Mouse (Mus musculus): ENCODE measurements around the gene Kcnb1. TPM values are rescaled to one million over a fixed set of nuclear protein-coding genes. Genes with fewer than 3 reads are reported as not detected.

The Kcnb1 gene
- polyA plus RNA-seq, 2 experiments = 0.03 to 0.15 TPM

DNA sequence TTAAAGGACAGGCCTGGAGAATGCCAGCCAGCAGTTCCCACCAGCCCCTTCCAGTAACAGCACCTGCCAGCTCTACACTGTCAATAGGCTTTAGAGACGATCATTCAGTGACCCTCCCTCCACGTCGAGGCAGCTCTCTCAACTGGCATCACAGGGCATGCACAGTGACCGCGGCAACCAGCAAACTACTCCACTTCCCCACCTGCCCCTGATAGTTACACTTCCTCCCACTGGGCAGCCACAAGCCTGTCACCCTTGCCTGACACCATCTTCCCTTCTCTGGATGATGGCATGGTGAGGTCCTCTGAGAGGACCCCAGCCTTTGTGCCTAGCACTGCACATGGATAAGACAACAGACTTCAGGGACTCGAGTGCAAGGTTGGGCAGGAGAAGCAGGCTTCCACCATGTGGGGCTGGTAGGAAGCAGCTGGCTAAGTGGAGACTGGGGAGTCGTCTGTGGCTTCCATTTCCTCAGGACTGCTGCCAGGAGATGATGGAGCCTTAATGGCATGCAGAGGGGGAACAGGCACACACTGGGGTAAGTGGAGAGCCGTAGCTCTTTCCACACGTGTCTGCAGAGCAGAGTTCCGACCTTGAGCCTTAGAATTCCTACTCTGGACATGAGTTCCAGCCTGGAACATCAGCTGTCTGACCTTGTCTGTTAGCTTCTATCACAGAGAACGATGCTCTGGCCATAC is 22.3 kb downstream of the Kcnb1 start:
- Histone ChIP-seq H3K27ac (no peak overlapping the region), H3K4me1 (replicated peaks; ENCODE audit: control insufficient read depth in 2 of 2, insufficient read depth in 2 of 2, low read length in 1 of 2) (0 out of 4 replicates have a peak, but pooled peaks cover 0 to 3% of the 10 kb centered on the region in 2 experiments), H3K36me3 (replicated peaks; ENCODE audit: control insufficient read depth, insufficient read depth, low read depth) (no peaks in the 10 kb centered on the region), H3K9me3 (ENCODE audit: control insufficient read depth, low read length) (no peaks in the 10 kb centered on the region), H3K4me2 (ENCODE audit: low read depth) (no peak overlapping the region), H3K9ac (replicated peaks) (no peak overlapping the region), H3K27me3 (ENCODE audit: control insufficient read depth, insufficient read depth, low read length) (no peaks in the 10 kb centered on the region), H3K4me3 (ENCODE audit: insufficient read depth in 1 of 2, low read depth in 2 of 2, low read length in 2 of 2) (no peak overlapping the region)
- ATAC-seq (ENCODE audit: insufficient read depth) (no peak), DNase-seq (ENCODE audit: low read depth in 3 of 3, low spot score in 3 of 3) (no peak)
- WGBS (ENCODE audit: insufficient replicate concordance) = 14% methylated on average over 11 of the region's 11 CpGs
- TF ChIP-seq CTCF (IDR thresholded peaks at IDR 0.05; ENCODE audit: low read depth) = no peak
- TF ChIP-seq EP300 (IDR thresholded peaks at IDR 0.05; ENCODE audit: low read depth) = no peak

DNA sequence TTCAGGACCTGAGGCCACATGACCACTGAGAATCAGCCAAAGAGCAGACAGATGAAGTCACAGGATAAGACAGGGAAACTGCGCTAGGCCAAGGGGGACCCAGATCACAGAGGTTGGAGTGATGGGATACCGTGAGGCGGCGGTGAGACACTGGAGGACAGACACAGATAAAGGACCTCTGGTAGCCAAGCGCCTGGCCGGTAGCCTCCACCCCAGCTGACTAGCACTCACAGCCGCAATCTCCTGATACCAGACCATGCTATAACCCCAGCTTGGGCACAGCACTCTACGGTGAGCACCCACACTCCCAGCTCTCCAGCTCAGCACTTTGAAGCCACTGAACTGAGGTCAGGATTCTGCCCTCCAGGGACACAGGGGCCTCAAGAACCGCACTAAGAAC is 26.4 kb downstream of the Kcnb1 start:
- Histone ChIP-seq H3K9me3 (ENCODE audit: control insufficient read depth, low read length) (no peaks in the 10 kb centered on the region), H3K4me2 (ENCODE audit: low read depth) (no peak overlapping the region), H3K9ac (replicated peaks) (no peak overlapping the region), H3K27me3 (ENCODE audit: control insufficient read depth, insufficient read depth, low read length) (no peaks in the 10 kb centered on the region), H3K4me3 (ENCODE audit: insufficient read depth in 1 of 2, low read depth in 2 of 2, low read length in 2 of 2) (no peak overlapping the region), H3K27ac (no peak overlapping the region), H3K36me3 (replicated peaks; ENCODE audit: control insufficient read depth, insufficient read depth, low read depth) (no peaks in the 10 kb centered on the region), H3K4me1 (replicated peaks; ENCODE audit: control insufficient read depth in 2 of 2, insufficient read depth in 2 of 2, low read length in 1 of 2) (0 out of 4 replicates have a peak, but pooled peaks cover 0 to 3% of the 10 kb centered on the region in 2 experiments)
- WGBS (ENCODE audit: insufficient replicate concordance) = 70% methylated on average over 9 of the region's 9 CpGs
- ATAC-seq (ENCODE audit: insufficient read depth) (no peak), DNase-seq (ENCODE audit: low read depth in 3 of 3, low spot score in 3 of 3) (no peak)
- TF ChIP-seq CTCF (IDR thresholded peaks at IDR 0.05; ENCODE audit: low read depth) (no peak), EP300 (IDR thresholded peaks at IDR 0.05; ENCODE audit: low read depth) (no peak)

DNA sequence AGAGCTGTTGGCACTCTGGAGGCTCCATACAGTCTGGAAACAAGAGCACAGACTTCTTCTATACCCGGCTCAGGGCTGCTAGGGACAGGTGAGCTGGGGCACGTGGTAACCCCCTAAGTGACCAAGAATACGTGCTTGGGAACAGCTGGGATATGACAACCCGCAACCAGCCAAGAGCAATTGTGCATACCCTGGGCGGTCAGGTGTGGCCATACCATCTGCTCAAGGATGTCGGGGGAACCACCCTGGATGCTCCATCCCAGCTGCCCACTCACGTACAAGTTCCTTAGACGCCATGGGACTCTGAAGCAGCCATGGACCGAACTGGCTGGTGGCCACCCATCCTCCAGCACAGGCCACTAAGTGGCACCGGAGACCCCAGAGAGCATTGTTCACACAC is 26.8 kb downstream of the Kcnb1 start:
- Histone ChIP-seq H3K36me3 (replicated peaks; ENCODE audit: control insufficient read depth, insufficient read depth, low read depth) (no peaks in the 10 kb centered on the region), H3K4me2 (ENCODE audit: low read depth) (no peak overlapping the region), H3K27ac (no peak overlapping the region), H3K9ac (replicated peaks) (no peak overlapping the region), H3K4me1 (replicated peaks; ENCODE audit: control insufficient read depth in 2 of 2, insufficient read depth in 2 of 2, low read length in 1 of 2) (0 out of 4 replicates have a peak, but pooled peaks cover 0 to 3% of the 10 kb centered on the region in 2 experiments), H3K9me3 (ENCODE audit: control insufficient read depth, low read length) (no peaks in the 10 kb centered on the region), H3K4me3 (ENCODE audit: insufficient read depth in 1 of 2, low read depth in 2 of 2, low read length in 2 of 2) (no peak overlapping the region), H3K27me3 (ENCODE audit: control insufficient read depth, insufficient read depth, low read length) (no peaks in the 10 kb centered on the region)
- DNase-seq (ENCODE audit: low read depth in 3 of 3, low spot score in 3 of 3) (no peak), ATAC-seq (ENCODE audit: insufficient read depth) (no peak)
- WGBS (ENCODE audit: insufficient replicate concordance) = 69% methylated on average over 10 of the region's 10 CpGs
- TF ChIP-seq EP300 (IDR thresholded peaks at IDR 0.05; ENCODE audit: low read depth) (no peak), CTCF (IDR thresholded peaks at IDR 0.05; ENCODE audit: low read depth) (no peak)

DNA sequence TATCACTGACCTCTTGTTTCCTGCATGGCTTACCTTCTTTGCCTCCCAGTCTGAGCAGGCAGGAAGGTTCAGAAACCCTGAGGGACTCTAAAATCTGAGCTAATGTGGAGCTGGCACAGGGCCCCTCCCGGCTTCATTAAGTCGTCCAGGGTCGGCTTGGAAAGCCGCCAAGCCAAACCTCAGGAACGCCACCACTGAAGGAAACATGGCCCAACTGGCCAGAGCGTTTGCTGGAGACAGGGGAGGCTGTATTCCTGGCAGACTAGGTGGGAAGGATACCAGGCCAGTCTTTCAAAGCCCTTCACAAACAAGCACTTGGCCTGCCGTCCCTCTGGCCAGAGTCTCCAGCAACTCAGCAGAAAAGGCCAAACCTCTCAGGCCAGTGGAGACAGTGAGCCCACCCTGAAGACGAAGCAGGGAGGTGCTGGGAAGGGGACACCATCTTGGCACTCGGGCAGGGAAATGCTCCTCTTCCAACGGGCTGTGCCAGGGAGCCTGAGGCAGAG is 27.4 kb downstream of the Kcnb1 start:
- H3K4me2 ChIP-seq (ENCODE audit: low read depth) = no peak overlapping the region
- H3K9ac ChIP-seq (replicated peaks) = no peak overlapping the region
- no peaks in the 10 kb centered on the region for H3K27me3 ChIP-seq (ENCODE audit: control insufficient read depth, insufficient read depth, low read length)
- TF ChIP-seq CTCF (IDR thresholded peaks at IDR 0.05; ENCODE audit: low read depth) (no peak), EP300 (IDR thresholded peaks at IDR 0.05; ENCODE audit: low read depth) (no peak)
- 0 out of 4 replicates have a peak, but pooled peaks cover 0 to under 1% of the 10 kb centered on the region in 2 experiments for H3K4me1 ChIP-seq (replicated peaks; ENCODE audit: control insufficient read depth in 2 of 2, insufficient read depth in 2 of 2, low read length in 1 of 2)
- DNase-seq (ENCODE audit: low read depth in 3 of 3, low spot score in 3 of 3) (no peak), ATAC-seq (ENCODE audit: insufficient read depth) (no peak)
- H3K4me3 ChIP-seq (ENCODE audit: insufficient read depth in 1 of 2, low read depth in 2 of 2, low read length in 2 of 2) = no peak overlapping the region
- H3K27ac ChIP-seq = no peak overlapping the region
- no peaks in the 10 kb centered on the region for H3K36me3 ChIP-seq (replicated peaks; ENCODE audit: control insufficient read depth, insufficient read depth, low read depth)
- no peaks in the 10 kb centered on the region for H3K9me3 ChIP-seq (ENCODE audit: control insufficient read depth, low read length)
- 59% methylated on average over 10 of the region's 10 CpGs for WGBS (ENCODE audit: insufficient replicate concordance)

DNA sequence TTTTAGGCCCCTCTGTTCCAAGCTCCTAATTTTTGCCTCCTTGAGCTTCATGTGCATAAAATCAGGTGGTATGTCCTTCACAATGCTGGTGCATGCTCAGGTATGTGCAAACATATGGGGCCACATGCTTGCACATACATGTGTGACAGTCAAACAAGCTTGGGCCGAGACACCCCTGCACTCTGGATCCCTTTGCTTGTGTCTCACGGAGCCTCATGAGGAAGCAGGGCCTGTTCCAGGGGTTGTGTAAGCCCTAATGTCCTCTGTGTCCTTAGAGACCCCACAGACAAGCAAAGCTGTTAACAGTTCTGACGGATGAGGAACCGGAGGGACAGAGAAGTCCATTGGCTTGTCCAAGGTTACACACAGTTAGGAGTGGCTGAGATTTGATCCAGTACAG is 30.2 kb downstream of the Kcnb1 start:
- H3K9ac ChIP-seq (replicated peaks) = no peak overlapping the region
- 75% methylated on average over 4 of the region's 4 CpGs for WGBS (ENCODE audit: insufficient replicate concordance)
- H3K27me3 ChIP-seq (ENCODE audit: control insufficient read depth, insufficient read depth, low read length) = no peaks in the 10 kb centered on the region
- TF ChIP-seq CTCF (IDR thresholded peaks at IDR 0.05; ENCODE audit: low read depth) = no peak
- no peak for TF ChIP-seq EP300 (IDR thresholded peaks at IDR 0.05; ENCODE audit: low read depth)
- H3K27ac ChIP-seq = no peak overlapping the region
- ATAC-seq (ENCODE audit: insufficient read depth) = no peak
- no peak for DNase-seq (ENCODE audit: low read depth in 3 of 3, low spot score in 3 of 3)
- no peaks in the 10 kb centered on the region for H3K36me3 ChIP-seq (replicated peaks; ENCODE audit: control insufficient read depth, insufficient read depth, low read depth)
- H3K4me2 ChIP-seq (ENCODE audit: low read depth) = no peak overlapping the region
- no peak overlapping the region for H3K4me3 ChIP-seq (ENCODE audit: insufficient read depth in 1 of 2, low read depth in 2 of 2, low read length in 2 of 2)
- H3K9me3 ChIP-seq (ENCODE audit: control insufficient read depth, low read length) = no peaks in the 10 kb centered on the region
- no peaks in the 10 kb centered on the region for H3K4me1 ChIP-seq (replicated peaks; ENCODE audit: control insufficient read depth in 2 of 2, insufficient read depth in 2 of 2, low read length in 1 of 2)
